Mouse (Mus musculus) retina, embryonic 14.5 days (tissue): Measurements from ENCODE around the gene Jag1.
A peak's percentile ranks its signal among the peaks of the same experiment; 100 is the strongest.

Experiments used
- DNase-seq: peaks from one replicate; pipeline ENCODE4 v3.0.0-alpha.2; 2015; ENCODE audit warnings: low spot score

The Jag1 gene

GRCm38 (mm10) chr2:137099211-137099734 is 17.2 kb downstream of the Jag1 start:
- DNase-seq: no peak

GRCm38 (mm10) chr2:137098269-137099035 is 18.0 kb downstream of the Jag1 start:
- DNase-seq: peak; percentile 58

GRCm38 (mm10) chr2:137096981-137097460 is 19.4 kb downstream of the Jag1 start:
- DNase-seq: no peak

- DNase-seq: no peak
These were observed 22.1 kb downstream of the Jag1 start for GRCm38 (mm10) chr2:137094301-137094700.

GRCm38 (mm10) chr2:137093298-137093630 is 23.2 kb downstream of the Jag1 start:
- DNase-seq: no peak

GRCm38 (mm10) chr2:137092523-137093297 is 23.7 kb downstream of the Jag1 start:
- DNase-seq: no peak

GRCm38 (mm10) chr2:137091766-137092522 is 24.5 kb downstream of the Jag1 start:
- DNase-seq: no peak

- no peak for DNase-seq
These were observed 28.7 kb downstream of the Jag1 start for GRCm38 (mm10) chr2:137087705-137088104.

GRCm38 (mm10) chr2:137086621-137087395 is 29.6 kb downstream of the Jag1 start:
- DNase-seq: no peak

GRCm38 (mm10) chr2:137085257-137085656 is 31.2 kb downstream of the Jag1 start:
- DNase-seq: no peak

GRCm38 (mm10) chr2:137082896-137083620 is 33.4 kb downstream of the Jag1 start:
- DNase-seq: no peak

GRCm38 (mm10) chr2:137081001-137081400 is 35.4 kb downstream of the Jag1 start:
- no peak for DNase-seq

GRCm38 (mm10) chr2:137080468-137080867 is 36.0 kb downstream of the Jag1 start:
- DNase-seq: no peak

- no peak for DNase-seq
These were observed 36.6 kb downstream of the Jag1 start for GRCm38 (mm10) chr2:137079721-137080320.

GRCm38 (mm10) chr2:137078771-137079170 is 37.7 kb downstream of the Jag1 start:
- no peak for DNase-seq

GRCm38 (mm10) chr2:137074313-137074620 is 42.2 kb downstream of the Jag1 start:
- DNase-seq: no peak

GRCm38 (mm10) chr2:137073473-137074312 is 42.8 kb downstream of the Jag1 start:
- DNase-seq: no peak

- no peak for DNase-seq
These were observed 48.8 kb downstream of the Jag1 start for GRCm38 (mm10) chr2:137067479-137068110.

GRCm38 (mm10) chr2:137064513-137064912 is 51.9 kb downstream of the Jag1 start:
- peak; percentile 20 for DNase-seq
